Mouse (Mus musculus): ENCODE measurements around the gene Mob4. TPM values are rescaled to one million over a fixed set of nuclear protein-coding genes. Genes with fewer than 3 reads are reported as not detected.

Mob4 gene
- polyA plus RNA-seq, 1 experiment from 2014 or later: 159 TPM

DNA sequence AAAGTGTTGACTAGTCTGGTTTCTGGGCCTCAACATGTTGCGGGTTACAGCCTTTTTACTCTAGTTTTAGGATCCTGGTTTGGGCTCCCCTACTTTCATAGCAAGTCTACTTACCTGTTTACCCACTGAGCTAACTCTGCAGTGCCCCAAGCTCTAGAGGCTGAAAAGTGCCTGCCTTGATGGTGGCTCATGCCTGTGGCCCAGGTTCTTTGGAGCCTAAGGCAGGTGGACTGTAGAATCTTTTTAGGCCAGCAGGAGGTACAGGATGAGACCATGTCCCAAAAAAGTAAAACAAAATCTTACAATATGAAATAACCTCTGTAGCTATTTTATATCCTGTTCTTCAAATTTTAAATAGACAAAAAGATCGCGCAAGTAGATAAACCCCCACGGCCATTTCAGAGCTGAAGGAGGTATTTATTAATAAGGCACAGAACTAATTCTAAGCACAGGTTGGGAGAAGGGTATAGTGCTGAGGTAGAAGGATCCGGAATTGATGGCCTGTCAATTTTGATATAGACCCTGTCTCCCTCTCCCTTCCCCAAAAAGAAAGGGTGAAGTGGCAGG is 41.5 kb upstream of the Mob4 start:
- H3K27me3 ChIP-seq (ENCODE audit: control insufficient read depth, insufficient read depth, low read length): no peaks in the 10 kb centered on the region
- H3K9me3 ChIP-seq (ENCODE audit: control insufficient read depth, low read depth, low read length): no peaks in the 10 kb centered on the region
- H3K4me1 ChIP-seq (ENCODE audit: control insufficient read depth, insufficient read depth, low read length): peaks cover 13% of the 10 kb centered on the region
- H3K9ac ChIP-seq (replicated peaks; ENCODE audit: low read depth, low read length): peak overlapping the region; percentile 72
- 80% methylated on average over 5 of the region's 5 CpGs for WGBS
- H3K36me3 ChIP-seq (ENCODE audit: control insufficient read depth, insufficient read depth, low read length): peaks cover 17% of the 10 kb centered on the region
- no peak for ATAC-seq (ENCODE audit: insufficient number of reproducible peaks, insufficient read depth, low FRiP score, low read depth)
- H3K27ac ChIP-seq (ENCODE audit: low read length): no peak overlapping the region
- H3K4me3 ChIP-seq (ENCODE audit: low read depth, low read length): peak overlapping the region; percentile 99
- H3K4me2 ChIP-seq (replicated peaks; ENCODE audit: low read depth, low read length): peak overlapping the region; percentile 58

DNA sequence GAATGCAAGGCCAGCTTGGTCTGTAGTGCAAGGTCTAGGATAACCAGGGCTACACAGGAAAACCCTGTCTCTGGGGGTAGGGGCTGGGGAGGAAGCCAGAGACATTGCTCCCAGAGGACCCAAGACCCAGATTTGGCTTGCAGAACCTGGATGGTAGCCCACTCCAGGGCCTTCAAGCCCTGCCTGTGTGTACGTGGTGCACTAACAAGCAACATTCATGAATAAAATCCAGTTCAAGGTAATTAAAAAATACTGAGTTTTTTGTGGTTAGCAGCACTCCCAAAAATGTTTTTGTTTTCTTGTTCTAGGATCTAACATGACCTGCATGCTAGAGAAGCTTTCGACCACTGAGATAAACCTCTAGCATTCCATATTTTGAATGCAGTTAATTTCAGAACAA is 39.0 kb upstream of the Mob4 start:
- Histone ChIP-seq H3K36me3 (ENCODE audit: control insufficient read depth, insufficient read depth, low read length) (peaks cover 11% of the 10 kb centered on the region), H3K27ac (ENCODE audit: low read length) (no peak overlapping the region), H3K9me3 (ENCODE audit: control insufficient read depth, low read depth, low read length) (no peaks in the 10 kb centered on the region), H3K4me1 (ENCODE audit: control insufficient read depth, insufficient read depth, low read length) (peaks cover 6% of the 10 kb centered on the region), H3K9ac (replicated peaks; ENCODE audit: low read depth, low read length) (no peak overlapping the region), H3K4me3 (ENCODE audit: low read depth, low read length) (no peak overlapping the region), H3K4me2 (replicated peaks; ENCODE audit: low read depth, low read length) (no peak overlapping the region), H3K27me3 (ENCODE audit: control insufficient read depth, insufficient read depth, low read length) (no peaks in the 10 kb centered on the region)
- ATAC-seq (ENCODE audit: insufficient number of reproducible peaks, insufficient read depth, low FRiP score, low read depth): no peak
- WGBS: 96% methylated on average over 2 of the region's 2 CpGs

DNA sequence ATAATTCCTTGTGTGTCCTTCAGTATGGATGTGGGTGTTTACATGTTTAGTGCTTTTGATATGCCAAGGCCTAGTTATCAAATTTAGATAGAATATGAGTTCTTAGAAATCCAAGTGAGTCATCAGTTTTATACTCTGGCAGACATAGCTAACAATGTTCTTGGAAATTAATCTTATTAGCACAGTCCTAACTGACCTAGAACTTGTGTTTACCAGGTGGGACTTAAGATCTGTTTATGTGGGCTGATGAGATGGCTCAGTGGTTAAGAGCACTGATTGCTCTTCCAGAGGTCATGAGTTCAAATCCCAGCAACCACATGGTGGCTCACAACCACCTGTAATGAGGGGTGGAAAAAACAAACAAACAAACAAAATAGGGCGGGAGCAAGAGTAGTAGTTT is 38.6 kb upstream of the Mob4 start:
- Histone ChIP-seq H3K9ac (replicated peaks; ENCODE audit: low read depth, low read length) (no peak overlapping the region), H3K4me1 (ENCODE audit: control insufficient read depth, insufficient read depth, low read length) (peaks cover 6% of the 10 kb centered on the region), H3K27ac (ENCODE audit: low read length) (no peak overlapping the region), H3K36me3 (ENCODE audit: control insufficient read depth, insufficient read depth, low read length) (peaks cover 11% of the 10 kb centered on the region), H3K4me2 (replicated peaks; ENCODE audit: low read depth, low read length) (no peak overlapping the region), H3K4me3 (ENCODE audit: low read depth, low read length) (no peak overlapping the region), H3K27me3 (ENCODE audit: control insufficient read depth, insufficient read depth, low read length) (no peaks in the 10 kb centered on the region), H3K9me3 (ENCODE audit: control insufficient read depth, low read depth, low read length) (no peaks in the 10 kb centered on the region)
- WGBS: 66% methylated on average over 1 of the region's 1 CpGs
- ATAC-seq (ENCODE audit: insufficient number of reproducible peaks, insufficient read depth, low FRiP score, low read depth): no peak

DNA sequence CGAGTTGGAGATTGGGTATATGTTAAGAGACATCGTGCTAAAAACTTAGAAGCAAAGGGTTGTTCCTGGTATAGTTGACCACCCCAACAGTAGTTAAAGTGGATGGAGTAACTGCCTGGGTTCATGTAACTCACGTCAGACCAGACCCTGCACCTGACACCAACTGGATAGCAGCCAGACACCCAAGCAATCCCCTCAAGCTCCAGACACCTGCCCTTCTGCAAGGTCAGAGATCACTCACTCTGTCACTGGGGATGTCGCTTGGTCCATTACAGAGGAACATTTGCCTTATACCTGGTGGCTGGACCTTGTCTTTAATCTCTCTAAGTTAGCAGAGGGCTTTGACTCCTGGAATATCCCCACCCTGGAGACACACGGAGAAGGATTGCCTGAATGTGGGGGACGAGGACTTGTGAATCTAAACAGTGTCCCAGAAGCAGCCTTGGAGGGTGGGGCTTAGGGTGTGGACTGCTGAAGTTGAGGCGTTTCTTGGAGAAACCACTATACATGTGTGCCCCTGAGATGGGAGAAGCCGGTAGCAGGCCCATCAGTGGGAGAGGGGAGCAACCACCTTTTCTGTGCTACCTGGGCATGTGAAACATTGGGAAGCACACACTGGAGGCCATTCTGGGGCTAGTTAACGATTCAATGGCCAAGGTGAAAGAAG is 24.0 kb upstream of the Mob4 start:
- Histone ChIP-seq H3K4me3 (ENCODE audit: low read depth, low read length) (no peak overlapping the region), H3K36me3 (ENCODE audit: control insufficient read depth, insufficient read depth, low read length) (no peaks in the 10 kb centered on the region), H3K27ac (ENCODE audit: low read length) (no peak overlapping the region), H3K9ac (replicated peaks; ENCODE audit: low read depth, low read length) (no peak overlapping the region), H3K9me3 (ENCODE audit: control insufficient read depth, low read depth, low read length) (no peaks in the 10 kb centered on the region), H3K4me2 (replicated peaks; ENCODE audit: low read depth, low read length) (no peak overlapping the region), H3K27me3 (ENCODE audit: control insufficient read depth, insufficient read depth, low read length) (no peaks in the 10 kb centered on the region), H3K4me1 (ENCODE audit: control insufficient read depth, insufficient read depth, low read length) (no peaks in the 10 kb centered on the region)
- WGBS: 77% methylated on average over 9 of the region's 9 CpGs
- ATAC-seq (ENCODE audit: insufficient number of reproducible peaks, insufficient read depth, low FRiP score, low read depth): no peak

DNA sequence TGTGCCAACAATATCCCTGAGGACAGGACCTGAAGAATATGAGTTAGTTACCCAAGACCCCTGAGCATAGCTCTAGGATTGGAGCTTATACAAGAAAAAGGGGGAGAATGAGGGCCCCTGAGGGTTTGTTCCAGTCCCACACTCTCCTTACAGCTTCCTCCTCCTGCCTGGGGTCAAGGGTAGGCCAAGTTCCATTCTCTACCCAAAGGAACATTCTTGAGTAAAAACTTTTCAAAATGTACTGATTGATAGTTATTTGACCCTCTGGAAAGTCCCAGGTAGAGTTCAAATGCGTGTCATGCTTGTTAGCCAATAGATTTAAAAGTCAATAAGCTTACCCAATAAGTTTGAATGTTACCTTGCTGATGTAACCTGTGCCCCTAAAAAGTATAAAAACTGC is 23.4 kb upstream of the Mob4 start:
- Histone ChIP-seq H3K4me1 (ENCODE audit: control insufficient read depth, insufficient read depth, low read length) (no peaks in the 10 kb centered on the region), H3K4me3 (ENCODE audit: low read depth, low read length) (no peak overlapping the region), H3K9ac (replicated peaks; ENCODE audit: low read depth, low read length) (no peak overlapping the region), H3K27me3 (ENCODE audit: control insufficient read depth, insufficient read depth, low read length) (no peaks in the 10 kb centered on the region), H3K4me2 (replicated peaks; ENCODE audit: low read depth, low read length) (no peak overlapping the region), H3K9me3 (ENCODE audit: control insufficient read depth, low read depth, low read length) (no peaks in the 10 kb centered on the region), H3K27ac (ENCODE audit: low read length) (no peak overlapping the region), H3K36me3 (ENCODE audit: control insufficient read depth, insufficient read depth, low read length) (no peaks in the 10 kb centered on the region)
- WGBS: 58% methylated on average over 1 of the region's 1 CpGs
- no peak for ATAC-seq (ENCODE audit: insufficient number of reproducible peaks, insufficient read depth, low FRiP score, low read depth)

DNA sequence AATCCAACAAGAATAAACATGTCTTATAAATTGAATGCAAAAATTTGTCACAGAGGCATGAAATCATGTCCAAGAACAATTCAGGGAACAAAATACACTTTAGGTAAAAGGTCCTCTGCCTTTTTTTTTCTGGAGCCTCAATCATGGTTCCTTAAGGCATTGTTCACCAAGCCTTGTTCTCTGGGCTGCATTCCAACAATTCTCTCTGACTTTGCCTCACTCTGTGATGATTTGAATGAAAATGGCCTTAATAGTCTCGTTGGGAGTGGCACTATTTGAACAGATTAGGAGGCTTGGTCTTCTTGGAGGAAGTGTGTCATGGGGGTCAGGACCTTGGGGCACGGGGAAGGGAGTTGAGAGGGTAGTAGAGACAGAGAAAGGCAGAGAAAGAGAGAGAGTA is 22.6 kb upstream of the Mob4 start:
- 61% methylated on average over 2 of the region's 2 CpGs for WGBS
- Histone ChIP-seq H3K9me3 (ENCODE audit: control insufficient read depth, low read depth, low read length) (no peaks in the 10 kb centered on the region), H3K27ac (ENCODE audit: low read length) (no peak overlapping the region), H3K4me3 (ENCODE audit: low read depth, low read length) (no peak overlapping the region), H3K36me3 (ENCODE audit: control insufficient read depth, insufficient read depth, low read length) (no peaks in the 10 kb centered on the region), H3K9ac (replicated peaks; ENCODE audit: low read depth, low read length) (no peak overlapping the region), H3K4me2 (replicated peaks; ENCODE audit: low read depth, low read length) (no peak overlapping the region), H3K27me3 (ENCODE audit: control insufficient read depth, insufficient read depth, low read length) (no peaks in the 10 kb centered on the region), H3K4me1 (ENCODE audit: control insufficient read depth, insufficient read depth, low read length) (no peaks in the 10 kb centered on the region)
- no peak for ATAC-seq (ENCODE audit: insufficient number of reproducible peaks, insufficient read depth, low FRiP score, low read depth)

DNA sequence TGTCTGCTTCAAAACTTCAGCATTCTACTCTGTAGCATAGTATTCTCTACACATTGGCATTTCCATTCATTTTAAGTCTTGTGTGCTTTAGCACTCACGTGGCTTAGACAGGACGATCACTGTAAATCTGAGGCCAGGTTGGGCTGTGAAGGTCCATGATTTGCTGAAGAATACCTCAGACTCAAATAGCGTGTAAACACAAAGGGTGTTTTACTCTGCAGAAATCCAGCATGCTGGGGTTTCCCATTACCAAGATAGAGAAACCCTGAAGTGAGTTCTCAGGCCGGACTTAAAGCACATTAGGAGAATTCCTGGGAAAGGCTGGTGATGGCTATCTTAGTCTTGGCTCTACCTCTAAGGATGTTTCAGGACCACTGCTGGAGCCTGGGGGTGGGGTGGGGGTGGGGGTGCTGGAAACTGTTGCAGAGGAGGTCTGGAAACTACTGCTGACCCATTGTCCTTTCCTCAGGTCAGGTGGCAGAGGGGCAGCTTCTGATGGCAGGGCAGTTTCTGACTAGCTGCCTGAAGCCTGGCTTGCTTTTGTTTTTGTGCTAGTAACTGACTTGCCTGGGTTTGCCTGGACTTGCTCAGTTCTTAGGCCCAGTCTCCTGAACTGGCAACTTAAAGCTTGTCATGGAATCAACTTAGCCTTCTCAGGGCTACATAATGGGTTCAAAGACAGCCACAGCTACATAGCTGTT is 21.8 kb upstream of the Mob4 start:
- no peak for ATAC-seq (ENCODE audit: insufficient number of reproducible peaks, insufficient read depth, low FRiP score, low read depth)
- H3K9me3 ChIP-seq (ENCODE audit: control insufficient read depth, low read depth, low read length): no peaks in the 10 kb centered on the region

DNA sequence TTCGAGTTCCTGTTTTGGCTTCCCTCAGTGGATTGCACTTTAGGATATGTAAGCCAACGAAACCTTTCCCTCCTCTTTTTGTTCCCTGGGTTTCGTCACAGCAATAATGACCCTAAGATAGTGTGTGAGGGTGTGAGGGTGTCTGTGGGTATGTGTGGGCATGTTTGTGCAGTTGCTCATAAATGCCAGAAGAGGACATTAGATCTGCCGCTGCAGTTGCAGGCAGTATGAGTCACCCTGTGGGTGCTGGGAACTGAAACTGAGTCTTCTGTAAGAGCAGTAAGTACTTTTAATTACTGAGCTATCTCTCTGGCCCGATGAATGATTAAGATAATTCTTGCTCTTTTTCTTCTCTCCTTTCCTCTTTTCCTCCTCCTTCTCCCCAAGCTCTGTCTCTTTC is 8.0 kb upstream of the Mob4 start:
- no peaks in the 10 kb centered on the region for H3K36me3 ChIP-seq (ENCODE audit: control insufficient read depth, insufficient read depth, low read length)
- ATAC-seq (ENCODE audit: insufficient number of reproducible peaks, insufficient read depth, low FRiP score, low read depth): no peak
- no peak overlapping the region for H3K9ac ChIP-seq (replicated peaks; ENCODE audit: low read depth, low read length)
- H3K4me1 ChIP-seq (ENCODE audit: control insufficient read depth, insufficient read depth, low read length): no peaks in the 10 kb centered on the region
- no peak overlapping the region for H3K4me2 ChIP-seq (replicated peaks; ENCODE audit: low read depth, low read length)
- no peak overlapping the region for H3K27ac ChIP-seq (ENCODE audit: low read length)
- H3K4me3 ChIP-seq (ENCODE audit: low read depth, low read length): no peak overlapping the region
- WGBS: 91% methylated on average over 5 of the region's 5 CpGs
- no peaks in the 10 kb centered on the region for H3K27me3 ChIP-seq (ENCODE audit: control insufficient read depth, insufficient read depth, low read length)
- H3K9me3 ChIP-seq (ENCODE audit: control insufficient read depth, low read depth, low read length): no peaks in the 10 kb centered on the region

More for the DNA sequence above, 21.8 kb upstream of the Mob4 start:
- H3K9ac ChIP-seq (replicated peaks; ENCODE audit: low read depth, low read length): no peak overlapping the region
- no peaks in the 10 kb centered on the region for H3K27me3 ChIP-seq (ENCODE audit: control insufficient read depth, insufficient read depth, low read length)
- H3K4me2 ChIP-seq (replicated peaks; ENCODE audit: low read depth, low read length): no peak overlapping the region
- 88% methylated on average over 4 of the region's 4 CpGs for WGBS
- H3K27ac ChIP-seq (ENCODE audit: low read length): no peak overlapping the region
- H3K4me1 ChIP-seq (ENCODE audit: control insufficient read depth, insufficient read depth, low read length): no peaks in the 10 kb centered on the region
- no peak overlapping the region for H3K4me3 ChIP-seq (ENCODE audit: low read depth, low read length)
- H3K36me3 ChIP-seq (ENCODE audit: control insufficient read depth, insufficient read depth, low read length): no peaks in the 10 kb centered on the region

Measured in stomach, embryonic 14.5 days (tissue).